Mouse (Mus musculus): Measurements from ENCODE around the gene E030018B13Rik. TPM values are rescaled to one million over a fixed set of nuclear protein-coding genes. Genes with fewer than 3 reads are reported as not detected.

Gene E030018B13Rik
- polyA plus RNA-seq (2015; fragmentation: Nextera tagmentation; extraction: Ambion mirVana) = not detected in 2 replicates

DNA sequence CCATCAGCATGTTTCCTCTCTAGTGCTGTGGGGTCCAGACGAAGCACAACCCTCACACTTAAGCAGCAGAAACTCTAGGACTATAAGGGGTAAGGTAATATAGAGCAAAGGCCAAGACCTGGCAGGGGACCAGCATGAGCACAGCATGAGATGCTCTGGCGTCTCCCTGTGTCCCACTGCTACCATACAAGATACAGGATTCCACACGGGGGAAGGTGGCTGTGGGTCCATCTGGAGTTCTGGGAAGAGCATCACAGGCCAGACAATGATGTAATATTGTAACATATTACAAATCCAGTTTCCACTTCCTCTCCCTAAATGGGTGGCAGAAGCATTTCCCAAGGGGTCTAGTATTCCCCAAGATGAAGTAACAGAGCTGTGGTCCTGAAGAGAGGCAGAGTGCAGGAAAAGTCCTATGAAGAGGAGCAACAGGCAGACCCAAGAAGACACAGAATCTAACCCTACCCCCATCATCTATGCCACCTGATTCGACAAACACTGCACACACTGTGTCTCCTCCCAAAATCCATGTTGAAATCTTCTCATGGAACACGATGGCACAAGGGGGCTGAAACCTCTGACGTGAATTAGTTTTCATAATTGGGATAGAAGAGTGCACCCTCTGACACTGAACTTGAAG is at the start of gene E030018B13Rik:
E030018B13Rik (plus strand) TSS at position 590 of the 640 bp plus-strand sequence.
- ATAC-seq (ENCODE audit: low read depth) (no peak), DNase-seq (no peak)
- H3K4me1 ChIP-seq (replicated peaks) = peaks cover 87% of the 10 kb centered on the region
- H3K27ac ChIP-seq = no peak within 1 kb of the TSS
- 78% methylated on average over 6 of the region's 6 CpGs for WGBS (ENCODE audit: insufficient replicate concordance)
- no peak within 1 kb of the TSS for H3K9ac ChIP-seq
- H3K9me3 ChIP-seq (replicated peaks) = no peaks in the 10 kb centered on the region
- no peak within 1 kb of the TSS for H3K4me3 ChIP-seq (replicated peaks)
- no peaks in the 10 kb centered on the region for H3K36me3 ChIP-seq
- H3K27me3 ChIP-seq = no peaks in the 10 kb centered on the region
- no peak within 1 kb of the TSS for H3K4me2 ChIP-seq

DNA sequence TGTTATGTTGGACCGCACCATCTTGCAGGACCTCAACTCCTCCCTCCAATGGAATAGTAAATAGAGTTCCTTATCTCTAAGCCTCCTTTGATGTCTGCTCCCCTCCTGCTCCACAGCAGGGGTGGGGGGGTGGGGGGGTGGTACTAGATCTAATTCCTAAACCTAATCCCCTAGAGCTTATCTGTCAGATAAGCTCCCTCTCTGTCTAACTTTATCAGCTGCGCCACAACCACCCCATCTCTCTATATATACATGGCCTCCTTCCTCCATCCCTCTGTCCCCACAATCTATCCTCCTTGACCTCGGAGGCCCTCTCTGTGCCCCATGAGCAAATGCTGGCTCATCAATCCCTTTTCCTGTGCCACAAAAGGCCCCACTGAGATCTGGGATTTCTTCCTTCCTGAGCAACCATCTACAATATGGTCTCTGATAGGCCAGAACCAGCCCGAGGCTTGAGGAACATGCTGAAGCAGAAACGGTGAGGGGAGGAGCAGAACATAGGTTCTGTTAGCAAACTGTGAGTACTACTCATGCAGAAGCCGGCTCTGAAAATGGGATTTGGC is 48.2 kb upstream of the E030018B13Rik start:
- Histone ChIP-seq H3K4me2 (no peak overlapping the region), H3K9me3 (replicated peaks) (no peaks in the 10 kb centered on the region), H3K4me1 (replicated peaks) (0 out of 2 replicates have a peak, but pooled peaks cover 3% of the 10 kb centered on the region), H3K4me3 (replicated peaks) (no peak overlapping the region), H3K36me3 (no peaks in the 10 kb centered on the region), H3K27ac (no peak overlapping the region), H3K9ac (no peak overlapping the region), H3K27me3 (no peaks in the 10 kb centered on the region)
- WGBS (ENCODE audit: insufficient replicate concordance) = 32% methylated on average over 6 of the region's 6 CpGs
- DNase-seq = no peak
- no peak for ATAC-seq (ENCODE audit: low read depth)

DNA sequence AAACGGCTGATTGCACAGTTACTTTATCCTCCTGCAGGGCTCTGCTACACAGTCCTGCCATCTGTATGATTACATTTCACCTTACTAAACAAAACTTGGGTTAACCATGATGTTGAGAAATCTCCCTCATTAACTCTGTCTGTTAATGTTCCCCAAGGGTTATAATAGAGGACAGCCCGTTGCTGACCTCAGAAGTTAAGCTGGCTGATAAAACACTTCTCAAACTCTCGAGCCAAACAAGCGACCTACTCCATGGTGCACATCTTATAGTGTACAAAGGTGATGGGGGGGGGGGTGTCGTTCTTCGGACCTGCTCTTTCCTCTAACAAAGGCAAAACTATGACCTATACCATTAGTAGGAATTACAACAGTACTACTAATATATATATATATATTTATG is 45.0 kb upstream of the E030018B13Rik start:
- no peaks in the 10 kb centered on the region for H3K36me3 ChIP-seq
- H3K27me3 ChIP-seq = peaks cover 6% of the 10 kb centered on the region; the same call in 1 of the 2 replicates
- no peaks in the 10 kb centered on the region for H3K9me3 ChIP-seq (replicated peaks)
- no peak overlapping the region for H3K4me2 ChIP-seq
- no peak overlapping the region for H3K9ac ChIP-seq
- ATAC-seq (ENCODE audit: low read depth) = no peak
- no peak overlapping the region for H3K4me3 ChIP-seq (replicated peaks)
- WGBS (ENCODE audit: insufficient replicate concordance) = 56% methylated on average over 6 of the region's 6 CpGs
- no peak for DNase-seq
- H3K27ac ChIP-seq = no peak overlapping the region
- 0 out of 2 replicates have a peak, but pooled peaks cover 6% of the 10 kb centered on the region for H3K4me1 ChIP-seq (replicated peaks)

DNA sequence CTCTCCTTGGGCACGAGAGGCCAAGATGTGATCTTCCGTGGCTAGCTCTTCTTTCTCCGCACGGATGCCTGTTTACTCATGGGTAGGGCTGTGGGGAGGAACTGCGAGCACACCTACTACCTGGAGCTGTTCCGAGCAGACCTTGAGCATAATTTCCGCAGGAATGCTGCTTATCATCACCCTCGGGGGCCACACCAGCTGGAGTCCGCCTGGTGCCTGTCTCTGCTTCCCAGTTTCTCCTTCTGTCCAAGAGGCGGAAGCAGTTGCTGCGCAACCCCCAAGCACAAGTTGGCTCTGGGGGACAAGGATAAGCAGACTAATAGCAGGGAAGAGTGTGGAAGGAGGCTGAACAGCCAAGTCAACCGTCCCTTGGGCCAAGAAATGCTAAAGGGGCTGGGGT is 42.8 kb upstream of the E030018B13Rik start:
- WGBS (ENCODE audit: insufficient replicate concordance) = 44% methylated on average over 12 of the region's 12 CpGs
- no peak for DNase-seq
- H3K27ac ChIP-seq = no peak overlapping the region
- H3K4me3 ChIP-seq (replicated peaks) = no peak overlapping the region
- ATAC-seq (ENCODE audit: low read depth) = no peak
- H3K27me3 ChIP-seq = peaks cover 6% of the 10 kb centered on the region; the same call in 1 of the 2 replicates
- H3K9me3 ChIP-seq (replicated peaks) = no peaks in the 10 kb centered on the region
- no peak overlapping the region for H3K4me2 ChIP-seq
- no peaks in the 10 kb centered on the region for H3K36me3 ChIP-seq
- H3K4me1 ChIP-seq (replicated peaks) = peaks cover 10% of the 10 kb centered on the region
- H3K9ac ChIP-seq = no peak overlapping the region

DNA sequence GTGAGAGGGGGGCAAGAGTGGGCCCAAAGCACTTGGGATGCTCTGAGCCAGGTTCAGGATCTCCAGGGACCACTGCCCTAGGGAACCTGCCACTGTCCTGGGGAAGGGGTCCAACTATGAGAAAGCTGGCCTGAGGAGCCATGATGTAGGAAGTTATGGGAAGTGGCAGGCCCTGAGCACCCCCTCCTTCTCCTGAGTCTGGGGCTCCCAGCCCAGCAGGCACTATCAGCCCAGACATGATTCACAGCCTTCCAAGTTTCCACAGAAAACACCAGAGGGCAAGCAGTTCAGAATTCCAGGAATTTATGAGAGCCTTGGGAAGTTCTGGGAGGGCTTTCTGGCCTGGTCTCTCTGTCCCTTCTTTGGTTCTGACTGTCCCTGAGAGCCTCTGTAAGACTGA is 41.0 kb upstream of the E030018B13Rik start:
- no peak for DNase-seq
- H3K27me3 ChIP-seq = peaks cover 6% of the 10 kb centered on the region; the same call in 1 of the 2 replicates
- no peak overlapping the region for H3K27ac ChIP-seq
- no peaks in the 10 kb centered on the region for H3K9me3 ChIP-seq (replicated peaks)
- H3K4me3 ChIP-seq (replicated peaks) = no peak overlapping the region
- H3K4me2 ChIP-seq = no peak overlapping the region
- H3K36me3 ChIP-seq = no peaks in the 10 kb centered on the region
- no peak for ATAC-seq (ENCODE audit: low read depth)
- peaks cover 10% of the 10 kb centered on the region for H3K4me1 ChIP-seq (replicated peaks)
- H3K9ac ChIP-seq = no peak overlapping the region

DNA sequence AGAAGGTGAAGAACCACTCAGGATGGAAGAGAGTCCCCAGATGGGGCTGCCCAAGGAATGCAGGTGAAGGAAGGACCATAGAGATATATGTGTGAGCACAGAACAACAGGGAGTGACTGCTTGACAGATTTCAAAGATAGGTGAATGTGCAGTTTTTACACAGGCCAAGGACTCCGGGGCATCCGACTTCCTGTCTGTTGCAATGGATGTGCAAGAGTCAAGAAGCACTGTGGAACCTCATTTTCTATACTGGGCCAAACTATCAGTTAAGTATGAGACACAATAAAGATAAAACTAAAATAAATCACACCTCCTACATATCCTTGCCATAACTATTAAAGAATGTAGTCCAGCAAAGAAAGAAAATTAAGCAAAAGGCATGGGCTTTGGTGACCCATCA is 40.0 kb upstream of the E030018B13Rik start:
- Histone ChIP-seq H3K36me3 (no peaks in the 10 kb centered on the region), H3K4me2 (no peak overlapping the region), H3K9me3 (replicated peaks) (no peaks in the 10 kb centered on the region), H3K27me3 (peaks cover 6% of the 10 kb centered on the region; the same call in 1 of the 2 replicates), H3K4me3 (replicated peaks) (no peak overlapping the region), H3K4me1 (replicated peaks) (peaks cover 10% of the 10 kb centered on the region), H3K9ac (no peak overlapping the region), H3K27ac (no peak overlapping the region)
- WGBS (ENCODE audit: insufficient replicate concordance) = 33% methylated on average over 2 of the region's 2 CpGs
- 0 out of 2 replicates have a peak, but pooled peaks have one; percentile 31 for ATAC-seq (ENCODE audit: low read depth)
- no peak for DNase-seq

DNA sequence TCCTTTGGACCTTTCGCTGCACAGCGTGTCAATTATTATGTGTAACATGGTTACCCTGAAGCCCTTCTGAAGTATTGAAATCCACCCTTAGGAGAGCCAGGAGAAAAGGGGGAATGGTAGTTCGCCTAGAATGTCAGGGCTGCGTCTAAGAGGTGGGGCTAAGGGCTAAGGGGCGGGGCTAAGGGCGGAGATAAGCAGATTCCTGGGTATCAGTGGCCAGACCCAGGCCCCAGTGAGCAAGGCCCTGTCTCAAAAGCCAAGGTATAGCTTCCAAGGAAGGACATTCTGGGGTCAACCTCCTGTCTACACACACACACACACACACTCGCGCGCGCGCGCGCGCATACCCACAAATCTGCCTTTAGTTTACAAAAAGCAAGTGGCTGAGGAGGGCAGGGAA is 39.0 kb upstream of the E030018B13Rik start:
- no peak overlapping the region for H3K27ac ChIP-seq
- peaks cover 10% of the 10 kb centered on the region for H3K4me1 ChIP-seq (replicated peaks)
- peak overlapping the region; percentile 28; the same call in 1 of the 2 replicates for H3K4me2 ChIP-seq
- H3K27me3 ChIP-seq = peaks cover 6% of the 10 kb centered on the region
- 38% methylated on average over 14 of the region's 14 CpGs for WGBS (ENCODE audit: insufficient replicate concordance)
- H3K4me3 ChIP-seq (replicated peaks) = no peak overlapping the region
- DNase-seq (no peak), ATAC-seq (ENCODE audit: low read depth) (no peak)
- no peaks in the 10 kb centered on the region for H3K9me3 ChIP-seq (replicated peaks)
- no peaks in the 10 kb centered on the region for H3K36me3 ChIP-seq
- H3K9ac ChIP-seq = no peak overlapping the region

DNA sequence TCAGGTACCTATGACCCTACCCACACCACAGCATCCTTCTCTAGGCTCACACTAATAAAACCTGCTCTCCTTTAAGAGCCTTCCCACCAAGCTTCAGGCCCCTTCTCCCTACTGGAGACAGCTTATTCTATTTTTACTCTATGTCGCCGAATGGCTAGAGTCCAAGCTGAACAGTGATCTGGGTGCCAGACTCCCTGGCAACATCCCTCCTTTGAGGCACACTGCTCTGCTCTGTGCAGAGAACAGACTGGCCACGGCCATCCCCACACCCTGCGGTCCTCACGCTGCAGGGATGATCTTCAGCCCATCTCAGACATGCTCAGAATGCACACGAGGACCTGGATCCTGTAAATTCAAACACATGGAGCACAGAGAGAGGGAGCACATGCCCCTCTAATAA is 37.1 kb upstream of the E030018B13Rik start:
- Histone ChIP-seq H3K27ac (no peak overlapping the region), H3K4me1 (replicated peaks) (peaks cover 10% of the 10 kb centered on the region), H3K4me2 (no peak overlapping the region), H3K9ac (no peak overlapping the region), H3K36me3 (no peaks in the 10 kb centered on the region), H3K27me3 (peaks cover 2% of the 10 kb centered on the region; the same call in 1 of the 2 replicates), H3K4me3 (replicated peaks) (no peak overlapping the region), H3K9me3 (replicated peaks) (no peaks in the 10 kb centered on the region)
- ATAC-seq (ENCODE audit: low read depth) (no peak), DNase-seq (no peak)
- WGBS (ENCODE audit: insufficient replicate concordance) = 74% methylated on average over 6 of the region's 6 CpGs

DNA sequence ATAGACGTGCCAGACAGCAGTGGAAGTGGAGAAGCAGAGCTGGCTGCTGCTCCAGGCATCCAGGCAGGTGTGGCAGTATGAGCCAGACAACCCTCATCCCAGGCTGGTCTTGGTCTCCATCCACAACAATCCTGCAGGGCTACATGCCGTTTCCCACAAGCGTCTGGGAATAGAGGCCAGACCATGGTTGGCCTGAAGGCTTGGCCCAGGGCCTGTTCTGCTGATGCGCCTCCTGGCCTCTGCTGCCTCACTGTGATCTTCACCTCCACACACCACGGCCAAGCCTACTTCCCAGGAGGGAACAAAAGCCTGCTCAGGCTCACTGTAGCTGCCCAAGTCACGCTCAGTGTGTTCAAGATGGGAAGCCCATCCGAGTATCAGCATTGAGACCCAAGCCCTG is 33.9 kb upstream of the E030018B13Rik start:
- Histone ChIP-seq H3K9me3 (replicated peaks) (no peaks in the 10 kb centered on the region), H3K27me3 (no peaks in the 10 kb centered on the region; the same call in 1 of the 2 replicates), H3K4me1 (replicated peaks) (peaks cover 4% of the 10 kb centered on the region), H3K4me2 (no peak overlapping the region), H3K4me3 (replicated peaks) (no peak overlapping the region), H3K9ac (no peak overlapping the region), H3K36me3 (no peaks in the 10 kb centered on the region), H3K27ac (no peak overlapping the region)
- DNase-seq (no peak), ATAC-seq (ENCODE audit: low read depth) (no peak)
- 67% methylated on average over 7 of the region's 7 CpGs for WGBS (ENCODE audit: insufficient replicate concordance)

DNA sequence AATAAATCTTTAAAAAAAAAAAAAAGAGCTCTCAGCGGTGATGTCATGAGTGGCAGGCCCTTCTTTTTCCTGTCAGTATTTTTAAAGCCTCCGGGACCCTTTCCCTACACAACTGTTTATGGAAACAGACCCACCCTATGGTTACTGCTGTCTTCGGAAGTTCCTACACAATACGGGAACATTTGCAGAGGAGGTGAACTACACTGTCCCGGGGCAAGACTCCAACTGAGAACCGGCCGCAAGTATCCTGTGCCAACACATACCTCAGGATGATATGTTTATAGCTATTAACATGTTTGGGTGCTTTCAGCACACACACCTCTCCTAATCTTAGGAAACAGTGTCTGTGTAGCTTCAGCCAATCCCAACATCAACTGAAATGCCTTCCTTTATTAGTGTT is 31.6 kb upstream of the E030018B13Rik start:
- WGBS (ENCODE audit: insufficient replicate concordance) = 84% methylated on average over 7 of the region's 7 CpGs
- peaks cover 9% of the 10 kb centered on the region for H3K36me3 ChIP-seq
- H3K27me3 ChIP-seq = no peaks in the 10 kb centered on the region; the same call in 1 of the 2 replicates
- H3K4me1 ChIP-seq (replicated peaks) = 0 out of 2 replicates have a peak, but pooled peaks cover 3% of the 10 kb centered on the region
- H3K4me2 ChIP-seq = no peak overlapping the region
- no peak overlapping the region for H3K4me3 ChIP-seq (replicated peaks)
- H3K27ac ChIP-seq = no peak overlapping the region
- ATAC-seq (ENCODE audit: low read depth) (no peak), DNase-seq (no peak)
- H3K9me3 ChIP-seq (replicated peaks) = no peaks in the 10 kb centered on the region
- no peak overlapping the region for H3K9ac ChIP-seq

DNA sequence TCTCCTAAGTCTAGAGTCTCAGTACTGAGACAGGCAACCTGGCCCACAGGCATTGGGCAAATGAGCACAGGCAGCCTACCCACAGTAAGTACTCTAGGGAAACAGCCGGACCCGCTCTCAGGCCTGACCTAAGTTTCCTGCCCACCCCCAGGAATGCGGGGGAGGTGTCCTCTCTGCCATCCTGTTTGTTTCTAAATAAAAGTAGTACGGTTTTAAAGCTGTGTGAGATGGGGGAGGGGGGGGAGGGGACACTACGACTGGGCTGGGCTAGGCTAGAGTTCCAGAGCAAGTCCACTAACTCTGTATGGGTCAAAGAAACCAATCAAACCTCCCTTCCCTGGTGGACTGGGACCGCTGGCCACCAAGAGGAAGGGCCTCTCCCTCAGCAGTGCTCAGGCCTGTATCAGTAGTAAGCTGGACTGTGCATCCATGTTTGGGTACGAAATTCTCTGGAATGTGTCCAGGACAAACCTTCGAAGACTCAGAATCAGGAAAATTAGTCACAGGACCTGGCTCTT is 29.6 kb upstream of the E030018B13Rik start:
- WGBS (ENCODE audit: insufficient replicate concordance) = 55% methylated on average over 8 of the region's 8 CpGs
- DNase-seq (no peak), ATAC-seq (ENCODE audit: low read depth) (peak; percentile 25; the same call in 1 of the 2 replicates)
- Histone ChIP-seq H3K4me2 (no peak overlapping the region), H3K27me3 (no peaks in the 10 kb centered on the region; the same call in 1 of the 2 replicates), H3K4me1 (replicated peaks) (0 out of 2 replicates have a peak, but pooled peaks cover 3% of the 10 kb centered on the region), H3K9me3 (replicated peaks) (no peaks in the 10 kb centered on the region), H3K9ac (no peak overlapping the region), H3K36me3 (peaks cover 26% of the 10 kb centered on the region), H3K4me3 (replicated peaks) (no peak overlapping the region), H3K27ac (no peak overlapping the region)
